Mouse (Mus musculus) spleen, adult 2 months (tissue): ENCODE data around the gene Slc35b3. TPM values are rescaled to one million over a fixed set of nuclear protein-coding genes. Genes with fewer than 3 reads are reported as not detected.

Experiments
- DNase-seq, 2 experiments: peaks; one replicate each; pipeline versions ENCODE4 v3.0.0 to v3.0.0-alpha.2; 2012 to 2021; ENCODE audit warnings: low spot score in 2 of 2, low read depth in 1 of 2
- H3K27ac ChIP-seq: fragments of 200-500 bp; 2 replicates; pipeline ENCODE4 v1.5.1; 2012; ENCODE audit warnings: low read length, inconsistent platforms; ENCODE audit not compliant: insufficient read depth
- H3K27me3 ChIP-seq: fragments of 200-500 bp; 2 replicates; pipeline ENCODE4 v1.6.1; 2012; ENCODE audit warnings: mild to moderate bottlenecking, moderate library complexity, low read length, inconsistent platforms; ENCODE audit not compliant: control insufficient read depth, insufficient read depth
- H3K36me3 ChIP-seq: fragments of 200-500 bp; 2 replicates; pipeline ENCODE4 v1.6.1; 2012; ENCODE audit warnings: mild to moderate bottlenecking, low read length, inconsistent platforms; ENCODE audit not compliant: control insufficient read depth, insufficient read depth
- H3K4me1 ChIP-seq: fragments of 200-500 bp; 2 replicates; pipeline ENCODE4 v1.6.1; 2011; ENCODE audit warnings: inconsistent platforms; ENCODE audit not compliant: control insufficient read depth, insufficient read depth, insufficient read length
- H3K4me3 ChIP-seq: fragments of 200-500 bp; 2 replicates; pipeline ENCODE4 v1.5.1; 2011; ENCODE audit warnings: mild to moderate bottlenecking, inconsistent platforms; ENCODE audit not compliant: insufficient read depth, insufficient read length; ENCODE audit errors: extremely low read depth
- CTCF ChIP-seq: fragments of 200-500 bp; IDR thresholded peaks from 2 replicates; pipeline ENCODE4 v1.5.1; 2011; ENCODE audit warnings: mild to moderate bottlenecking, inconsistent platforms; ENCODE audit not compliant: insufficient read depth, insufficient read length, insufficient replicate concordance; ENCODE audit errors: extremely low read depth
- POLR2A ChIP-seq: fragments of 200-500 bp; IDR thresholded peaks from 2 replicates; pipeline ENCODE4 v1.6.1; 2011; ENCODE audit warnings: low read depth, low read length, inconsistent platforms
- WGBS: fragments of 180-500 bp; shearing (Covaris S2); methylation state at CpG from one replicate; pipeline ENCODE4 v1.1.7; 2018; 5-methylcytosine and 5-hydroxymethylcytosine counted together
- polyA plus RNA-seq: library from polyadenylated mRNA; depleted of rRNA; stranded (reverse); fragments of >200 nt; gene quantifications from 2 replicates; pipeline ENCODE4 v1.2.3, GENCODE M21; 2012

The Slc35b3 gene
- polyA plus RNA-seq, 1 experiment: 13.3 TPM

- no peak for TF ChIP-seq POLR2A
- no peak for TF ChIP-seq CTCF
- Histone ChIP-seq H3K4me3 (no peak overlapping the region), H3K36me3 (peaks cover 24% of the 10 kb centered on the region), H3K27me3 (no peaks in the 10 kb centered on the region), H3K27ac (no peak overlapping the region), H3K4me1 (no peaks in the 10 kb centered on the region; the same call in 1 of the 2 replicates)
- no peak for DNase-seq
- WGBS: 91% methylated on average over 19 of the region's 19 CpGs
Measured at GRCm38 (mm10) chr13:38941280-38941679, 19.4 kb downstream of the Slc35b3 start.

- Histone ChIP-seq H3K36me3 (peaks cover 36% of the 10 kb centered on the region), H3K4me1 (no peaks in the 10 kb centered on the region; the same call in 1 of the 2 replicates), H3K27me3 (no peaks in the 10 kb centered on the region), H3K4me3 (no peak overlapping the region), H3K27ac (peak overlapping the region; percentile 1; the same call in 1 of the 2 replicates)
- WGBS: 66% methylated on average over 2 of the region's 2 CpGs
- TF ChIP-seq POLR2A (no peak), CTCF (no peak)
- no peak for DNase-seq
Measured at GRCm38 (mm10) chr13:38938433-38938832, 22.2 kb downstream of the Slc35b3 start.

- Histone ChIP-seq H3K4me3 (no peak overlapping the region), H3K27me3 (no peaks in the 10 kb centered on the region), H3K36me3 (peaks cover 35% of the 10 kb centered on the region), H3K4me1 (no peaks in the 10 kb centered on the region; the same call in 1 of the 2 replicates), H3K27ac (peak overlapping the region; percentile 57)
- no peak for TF ChIP-seq POLR2A
- no peak for TF ChIP-seq CTCF
- WGBS: 71% methylated on average over 10 of the region's 10 CpGs
- DNase-seq: no peak
Measured at GRCm38 (mm10) chr13:38936860-38937471, 23.7 kb downstream of the Slc35b3 start.

- no peaks in the 10 kb centered on the region; the same call in 1 of the 2 replicates for H3K4me1 ChIP-seq
- TF ChIP-seq CTCF: no peak
- TF ChIP-seq POLR2A: no peak
- H3K36me3 ChIP-seq: peaks cover 31% of the 10 kb centered on the region
- H3K27ac ChIP-seq: peak overlapping the region; percentile 26; the same call in 1 of the 2 replicates
- no peak for DNase-seq
- no peaks in the 10 kb centered on the region for H3K27me3 ChIP-seq
- WGBS: 91% methylated on average over 10 of the region's 10 CpGs
- no peak overlapping the region for H3K4me3 ChIP-seq
Measured at GRCm38 (mm10) chr13:38935856-38936446, 24.7 kb downstream of the Slc35b3 start.

GRCm38 (mm10) chr13:38929843-38930578, 30.7 kb downstream of the Slc35b3 start:
- no peak overlapping the region for H3K27ac ChIP-seq
- 97% methylated on average over 15 of the region's 15 CpGs for WGBS
- H3K4me1 ChIP-seq: peaks cover 2% of the 10 kb centered on the region; the same call in 1 of the 2 replicates
- no peak overlapping the region for H3K4me3 ChIP-seq
- no peak for DNase-seq
- peaks cover 8% of the 10 kb centered on the region for H3K36me3 ChIP-seq
- TF ChIP-seq POLR2A: no peak
- TF ChIP-seq CTCF: no peak
- H3K27me3 ChIP-seq: no peaks in the 10 kb centered on the region

- TF ChIP-seq POLR2A: no peak
- no peak for TF ChIP-seq CTCF
- H3K27me3 ChIP-seq: no peaks in the 10 kb centered on the region
- H3K4me1 ChIP-seq: no peaks in the 10 kb centered on the region
- H3K27ac ChIP-seq: no peak overlapping the region
- DNase-seq: no peak
- 74% methylated on average over 3 of the region's 3 CpGs for WGBS
- H3K36me3 ChIP-seq: no peaks in the 10 kb centered on the region
- H3K4me3 ChIP-seq: no peak overlapping the region
Measured at GRCm38 (mm10) chr13:38922676-38923075, 38.0 kb downstream of the Slc35b3 start.

GRCm38 (mm10) chr13:38921306-38921705, 39.4 kb downstream of the Slc35b3 start:
- Histone ChIP-seq H3K4me1 (no peaks in the 10 kb centered on the region), H3K4me3 (no peak overlapping the region), H3K27ac (no peak overlapping the region), H3K27me3 (no peaks in the 10 kb centered on the region), H3K36me3 (no peaks in the 10 kb centered on the region)
- no peak for DNase-seq
- TF ChIP-seq CTCF (no peak), POLR2A (no peak)
- WGBS: 77% methylated on average over 1 of the region's 1 CpGs
